Mouse (Mus musculus) T-cell, adult 2 months (primary cell): ENCODE data around the gene Usp22.
"Not testable (repeated sequence)": the region's sequence is repeated elsewhere in the genome, so short reads cannot be mapped to it uniquely, and the experiment has no call there.

Experiments
- DNase-seq: peaks from one replicate; pipeline ENCODE4 v3.0.0; 2022; ENCODE audit warnings: low spot score

The Usp22 gene

DNA sequence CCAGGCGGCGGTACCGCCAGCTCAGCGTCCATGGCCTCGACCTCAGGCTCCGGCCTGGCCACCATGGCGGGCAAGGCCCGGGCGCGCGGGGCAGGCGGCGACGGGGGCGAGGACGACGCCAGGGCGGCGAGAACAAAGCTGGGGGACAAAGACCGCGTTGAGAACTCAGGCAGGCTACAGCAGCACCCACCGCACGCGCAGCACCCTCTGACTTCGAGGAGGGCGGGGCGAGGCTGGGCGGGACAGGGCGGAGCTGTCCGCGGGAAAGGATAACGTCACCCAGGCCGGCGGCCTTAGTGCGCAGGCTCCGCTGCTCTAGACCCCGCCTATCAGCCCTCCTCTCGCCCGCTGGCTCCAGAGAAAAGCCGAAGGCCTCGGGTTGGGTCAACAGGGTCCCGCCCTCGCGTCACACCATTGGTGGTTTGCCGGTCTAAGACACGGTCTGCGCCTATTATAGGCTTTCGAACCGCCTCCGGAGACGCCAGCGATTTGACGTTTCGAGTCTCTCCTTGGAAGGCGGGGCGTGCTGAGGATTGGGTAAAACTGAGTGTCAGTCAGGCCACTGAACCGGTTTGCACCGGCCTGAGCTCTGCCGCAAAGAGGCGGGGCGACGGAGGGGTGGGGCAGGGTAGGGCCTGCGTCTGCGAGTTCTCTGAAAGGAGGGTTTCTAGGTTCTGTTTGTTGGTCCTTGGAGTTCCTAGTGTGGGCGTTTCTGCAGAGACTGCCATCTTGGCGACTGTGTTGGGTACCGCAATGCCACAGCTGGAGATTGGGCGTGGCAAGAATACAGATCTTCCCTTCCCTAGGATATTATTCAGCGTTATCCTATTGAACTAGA, at the start of gene Usp22:
Usp22 (minus strand) TSS at position 235 of the 838 bp plus-strand sequence.
- peak; percentile 100 for DNase-seq

GRCm38 (mm10) chr11:61224234-61224744, 49.4 kb upstream of the Usp22 start:
- DNase-seq, result no peak

GRCm38 (mm10) chr11:61222971-61223745, 48.3 kb upstream of the Usp22 start:
- no peak for DNase-seq

GRCm38 (mm10) chr11:61222007-61222406, 47.2 kb upstream of the Usp22 start:
- no peak for DNase-seq

DNA sequence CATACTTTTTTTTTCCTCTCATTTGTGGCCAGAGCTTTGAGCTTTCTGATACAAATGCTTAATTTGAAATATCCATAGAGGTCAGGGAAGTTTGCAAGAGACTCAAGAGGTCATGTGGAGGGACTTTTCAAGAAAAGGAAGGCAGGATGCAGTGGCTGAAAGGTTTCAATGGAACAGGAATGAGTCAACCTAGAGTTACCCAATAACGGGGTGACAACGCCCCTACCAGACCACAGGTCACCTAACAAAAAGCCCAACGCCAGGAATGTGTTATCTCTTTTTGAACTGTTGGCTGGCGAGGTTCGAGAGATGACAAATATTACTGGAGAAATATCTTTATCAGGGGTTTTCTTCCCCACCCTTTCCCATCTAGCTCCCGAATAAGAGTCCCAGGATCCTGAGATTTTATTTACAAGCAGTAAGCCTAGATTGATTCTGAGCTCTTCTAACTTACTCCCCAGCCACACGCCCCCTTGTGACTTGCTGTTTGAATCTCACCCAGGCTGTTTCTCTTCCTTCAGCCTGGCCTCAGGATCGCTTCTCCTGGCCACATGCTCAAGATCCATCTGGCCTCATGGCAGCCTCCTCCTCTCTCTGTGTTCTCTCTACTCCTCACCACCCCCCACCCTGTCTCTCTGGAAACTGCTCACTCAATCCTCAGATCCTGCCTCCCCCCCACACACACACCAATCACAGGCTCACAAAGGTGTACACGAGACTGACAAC, 45.5 kb upstream of the Usp22 start:
- no peak for DNase-seq

DNA sequence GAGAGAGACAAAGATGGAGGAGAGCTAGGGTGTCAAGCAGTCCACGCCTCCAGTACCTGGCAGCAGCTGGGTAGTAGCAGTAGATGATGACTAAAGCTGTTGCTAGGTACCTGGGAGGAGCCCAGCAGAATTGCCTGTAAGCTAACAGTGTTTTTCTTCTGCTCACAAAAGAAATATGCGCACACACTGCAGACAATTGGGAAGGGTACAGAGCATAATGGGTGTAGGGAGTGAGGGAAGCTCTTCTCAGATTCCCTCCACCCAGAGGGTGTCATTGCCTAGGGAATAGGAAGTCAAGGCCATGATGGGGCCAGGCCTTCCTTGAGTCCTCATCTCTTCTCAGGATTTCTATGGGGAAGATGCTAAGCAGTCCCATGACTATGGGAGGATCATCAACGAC, 41.1 kb upstream of the Usp22 start:
- DNase-seq, result no peak

- no peak for DNase-seq
Observed at GRCm38 (mm10) chr11:61212102-61212501, 37.2 kb upstream of the Usp22 start.

DNA sequence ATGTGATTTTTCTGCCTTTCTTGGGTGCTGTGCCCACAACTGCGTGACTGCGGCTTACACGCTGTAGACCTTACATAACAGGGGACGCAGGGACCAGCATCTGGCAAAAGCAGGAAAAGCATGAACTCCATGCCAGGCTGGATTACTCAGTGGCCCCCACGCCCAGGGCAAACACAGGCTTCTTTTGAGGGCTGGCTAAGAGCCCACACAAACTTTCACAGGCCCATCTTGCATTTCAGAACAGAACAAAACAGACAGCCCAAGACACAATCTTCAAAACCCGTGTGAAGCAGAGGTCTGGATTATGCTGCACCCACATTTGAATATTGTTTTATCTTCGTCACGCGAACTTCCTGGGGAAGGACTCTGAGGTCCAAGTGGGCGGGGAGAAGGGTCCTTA, 33.5 kb upstream of the Usp22 start:
- DNase-seq, result no peak

DNA sequence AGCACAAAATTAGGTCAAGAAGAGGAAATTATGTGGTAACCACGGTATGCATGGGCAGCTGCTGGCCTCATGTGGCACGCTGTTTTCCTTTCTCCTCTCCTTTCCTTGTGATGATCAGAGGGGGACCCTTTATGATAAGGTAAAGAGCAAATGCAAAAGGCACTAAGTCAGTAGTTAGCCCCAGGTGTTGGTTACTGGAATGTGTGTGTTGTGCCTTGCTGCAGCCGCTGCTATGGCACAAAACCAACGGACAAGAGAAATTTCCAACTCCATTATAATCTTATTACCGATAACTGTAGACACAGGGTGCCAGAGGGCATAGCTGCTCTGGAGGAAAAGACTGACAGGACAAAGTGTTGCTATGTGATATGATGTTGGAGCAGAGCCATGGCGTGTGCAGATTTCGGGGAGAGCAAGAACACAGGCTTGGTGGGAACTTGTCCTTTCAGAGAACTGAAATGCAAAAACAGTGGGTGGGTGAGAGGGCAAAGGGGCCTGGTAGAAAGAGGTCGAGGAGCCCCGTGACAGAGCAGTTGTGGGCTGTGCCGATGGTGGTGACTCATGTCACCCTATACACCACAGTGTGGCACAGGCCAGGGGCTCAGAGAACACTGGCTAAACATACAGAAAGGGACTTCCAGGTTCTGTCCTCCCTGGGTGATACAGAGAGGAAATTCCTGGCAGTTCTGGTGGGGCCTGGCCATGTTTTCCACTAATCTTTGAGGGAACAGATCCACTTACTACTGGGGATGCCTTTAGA, 32.8 kb upstream of the Usp22 start, which contains the start of gene Aldh3a1:
Aldh3a1 (plus strand) TSS at position 51 of the 760 bp plus-strand sequence.
- no peak for DNase-seq

- DNase-seq, result no peak
Observed at GRCm38 (mm10) chr11:61206136-61206535, 31.3 kb upstream of the Usp22 start.

DNA sequence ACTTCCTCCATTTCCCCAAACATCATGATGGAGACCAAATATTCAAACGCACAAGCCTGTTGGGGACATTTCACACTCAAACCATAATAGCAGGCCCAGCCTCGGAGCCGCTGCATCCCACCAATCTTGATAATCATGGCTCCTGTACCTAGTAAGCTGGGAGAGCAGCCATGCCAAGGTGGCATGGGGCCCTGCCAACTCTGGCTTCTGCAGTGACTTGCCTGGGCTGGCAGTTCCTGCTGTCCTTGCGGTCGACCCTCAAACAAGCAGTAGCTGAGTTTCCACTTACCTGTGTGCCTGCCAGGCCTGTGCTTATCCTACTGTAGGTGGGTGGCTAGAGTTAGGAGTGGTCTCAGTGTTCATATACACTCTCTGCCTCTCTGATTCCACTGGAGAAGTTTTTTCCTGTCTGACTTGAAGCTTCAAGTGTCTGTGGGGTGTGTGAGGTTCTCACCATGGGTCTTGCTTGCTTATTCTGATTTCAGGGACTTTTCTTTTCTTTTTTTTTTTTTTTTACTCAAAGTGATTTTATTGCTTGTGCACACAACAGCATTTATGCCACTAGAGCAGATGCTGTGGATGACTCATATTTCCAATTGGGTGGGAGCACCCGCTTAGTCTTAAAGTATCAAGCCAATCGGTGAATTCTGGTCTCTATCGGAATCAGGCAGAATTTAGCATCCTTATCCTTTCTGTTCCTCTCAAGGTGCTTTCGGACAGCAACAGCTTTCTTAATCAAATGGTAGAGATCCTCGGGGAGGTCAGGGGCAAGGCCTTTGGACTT, 30.5 kb upstream of the Usp22 start:
- no peak for DNase-seq

- DNase-seq, result no peak
Observed at GRCm38 (mm10) chr11:61202810-61203209, 28.0 kb upstream of the Usp22 start.

- DNase-seq, result no peak
Observed at GRCm38 (mm10) chr11:61202186-61202585, 27.3 kb upstream of the Usp22 start.

DNA sequence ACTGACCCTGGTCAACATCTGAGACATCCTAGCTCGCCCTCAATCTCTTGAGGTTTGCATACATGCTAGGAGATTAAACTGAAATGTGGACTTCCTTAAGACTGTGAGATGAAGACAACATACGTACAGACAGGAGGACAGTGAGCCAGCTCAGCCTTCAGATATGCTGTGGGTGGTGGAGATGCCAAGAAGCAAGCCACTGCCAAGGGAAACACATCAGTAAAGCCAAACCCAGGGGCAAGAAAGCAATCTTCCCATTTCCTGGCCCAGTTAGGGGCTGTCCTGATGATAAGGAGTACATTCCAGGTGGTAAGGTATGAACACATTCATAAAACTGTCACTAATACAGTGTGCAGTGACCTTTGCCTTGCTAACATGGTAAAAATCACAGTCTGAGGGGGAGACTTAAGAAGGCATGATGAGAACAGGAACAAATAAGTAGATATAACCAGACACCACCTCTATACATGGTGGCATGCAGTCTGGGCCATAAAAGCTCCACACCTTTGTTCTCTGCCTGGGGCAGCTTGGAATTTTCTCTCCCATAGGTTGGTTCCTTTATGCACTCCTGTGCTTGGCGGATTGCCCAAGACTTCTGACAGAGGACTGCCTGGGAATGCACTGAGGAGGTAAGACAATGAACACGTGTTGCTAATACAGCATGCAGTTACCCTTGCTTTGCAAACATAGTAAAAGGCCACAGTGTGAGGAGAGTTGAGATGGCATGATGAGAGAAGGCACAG, 24.9 kb upstream of the Usp22 start:
- DNase-seq, result no peak

- no peak for DNase-seq
Observed at GRCm38 (mm10) chr11:61197935-61198334, 23.1 kb upstream of the Usp22 start.

GRCm38 (mm10) chr11:61196616-61197353, 21.9 kb upstream of the Usp22 start:
- DNase-seq, result no peak

- DNase-seq, result peak; percentile 68
Observed at GRCm38 (mm10) chr11:61193392-61193791, 18.5 kb upstream of the Usp22 start.

GRCm38 (mm10) chr11:61192779-61193178, 17.9 kb upstream of the Usp22 start:
- no peak for DNase-seq

- not testable (repeated sequence) for DNase-seq
Observed at GRCm38 (mm10) chr11:61192123-61192522, 17.3 kb upstream of the Usp22 start.
